Mouse (Mus musculus): ENCODE measurements around the gene Lingo1. TPM values are rescaled to one million over a fixed set of nuclear protein-coding genes. Genes with fewer than 3 reads are reported as not detected.

Lingo1 gene
- polyA plus RNA-seq, 1 experiment from 2014 or later: 0.75 TPM

DNA sequence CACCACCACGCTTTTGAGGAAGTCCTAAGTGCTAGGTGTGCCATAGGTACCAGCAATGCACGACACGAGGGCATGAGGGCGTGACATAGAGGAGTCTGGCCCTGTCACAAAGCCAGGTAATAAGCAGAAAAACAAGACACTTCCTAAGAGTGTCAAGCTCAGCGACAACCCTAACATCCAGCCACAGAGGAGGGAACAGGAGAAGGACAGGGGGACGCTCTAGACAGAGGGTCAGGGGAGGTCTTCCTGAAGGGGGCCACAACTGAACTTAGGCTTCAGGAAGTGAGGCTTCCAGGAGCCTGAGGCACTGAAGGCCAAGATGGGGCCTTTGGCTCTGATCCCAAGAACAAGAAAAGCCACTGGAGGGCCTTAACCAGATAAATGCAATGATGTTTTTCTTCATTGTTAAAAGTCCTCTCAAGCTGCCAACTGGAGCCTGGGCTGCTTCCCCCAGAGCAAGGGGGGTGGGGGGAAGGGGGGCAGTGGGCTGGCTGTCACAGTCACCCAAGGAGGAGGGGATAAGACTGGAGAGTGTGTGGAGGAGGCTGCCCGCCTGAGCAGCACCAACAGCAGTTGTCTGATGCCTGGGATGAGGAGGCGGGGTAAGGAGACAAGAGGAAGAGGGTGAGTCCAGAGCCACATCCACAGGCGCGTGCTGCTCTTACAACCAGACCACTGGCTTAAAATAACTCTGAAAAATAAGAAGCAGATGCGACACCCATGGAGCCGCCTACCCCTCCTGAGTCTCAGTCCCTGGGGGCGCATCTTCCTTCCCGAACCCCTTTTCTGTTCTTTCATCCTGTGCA lies 109.7 kb downstream of the Lingo1 start:
- Histone ChIP-seq H3K27ac (peak overlapping the region; percentile 45), H3K9me3 (replicated peaks) (no peaks in the 10 kb centered on the region), H3K4me1 (0 out of 2 replicates have a peak, but pooled peaks cover 4% of the 10 kb centered on the region), H3K27me3 (replicated peaks) (no peaks in the 10 kb centered on the region), H3K4me2 (no peak overlapping the region), H3K9ac (no peak overlapping the region), H3K36me3 (no peaks in the 10 kb centered on the region), H3K4me3 (no peak overlapping the region)
- ATAC-seq: no peak
- 40% methylated on average over 14 of the region's 14 CpGs for WGBS (ENCODE audit: insufficient replicate concordance)

DNA sequence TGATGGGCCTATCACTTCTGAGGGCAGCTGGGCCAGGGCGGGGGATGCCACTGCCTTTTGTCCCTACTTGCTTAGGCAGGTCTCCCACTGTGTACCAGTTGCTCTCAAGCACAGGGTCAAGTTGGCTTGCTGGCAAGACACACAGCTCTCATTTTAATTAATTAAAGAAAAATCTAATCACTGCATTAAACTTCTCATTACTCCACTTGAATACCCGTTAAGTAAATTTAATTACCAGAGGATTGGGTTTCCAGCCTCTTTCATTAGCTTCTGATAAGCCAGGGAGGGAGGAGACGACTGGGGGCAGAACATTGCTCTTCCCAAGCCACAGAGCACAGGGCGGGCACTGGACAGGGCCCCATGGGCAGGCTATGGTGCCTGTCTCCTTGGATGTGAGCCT lies 113.4 kb downstream of the Lingo1 start:
- Histone ChIP-seq H3K9ac (no peak overlapping the region), H3K36me3 (no peaks in the 10 kb centered on the region), H3K9me3 (replicated peaks) (no peaks in the 10 kb centered on the region), H3K4me2 (no peak overlapping the region), H3K27me3 (replicated peaks) (no peaks in the 10 kb centered on the region), H3K27ac (no peak overlapping the region), H3K4me1 (0 out of 2 replicates have a peak, but pooled peaks cover 4% of the 10 kb centered on the region), H3K4me3 (no peak overlapping the region)
- no peak for ATAC-seq
- 37% methylated on average over 4 of the region's 4 CpGs for WGBS (ENCODE audit: insufficient replicate concordance)

DNA sequence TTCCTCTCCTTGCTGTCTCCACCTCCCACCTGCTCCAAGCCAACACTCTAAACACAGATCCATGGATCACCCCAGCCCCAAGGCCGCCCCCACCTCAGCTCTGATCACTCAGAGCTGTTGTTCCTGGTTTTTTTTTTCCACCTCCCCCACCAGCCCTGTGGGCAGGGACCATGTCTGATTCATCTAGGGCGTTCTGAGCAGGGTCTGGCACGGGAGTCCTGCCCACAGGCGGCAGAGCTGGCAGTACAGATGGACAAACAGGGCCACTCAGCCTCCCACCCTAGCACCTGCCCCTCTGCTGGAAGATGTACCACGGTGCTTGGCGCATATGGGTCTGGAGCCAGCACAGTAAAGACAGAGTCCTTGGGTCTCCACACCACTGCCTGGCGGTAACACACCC lies 114.3 kb downstream of the Lingo1 start:
- Histone ChIP-seq H3K9ac (no peak overlapping the region), H3K27ac (no peak overlapping the region), H3K36me3 (no peaks in the 10 kb centered on the region), H3K4me2 (no peak overlapping the region), H3K9me3 (replicated peaks) (no peaks in the 10 kb centered on the region), H3K4me1 (0 out of 2 replicates have a peak, but pooled peaks cover under 1% of the 10 kb centered on the region), H3K4me3 (no peak overlapping the region), H3K27me3 (replicated peaks) (no peaks in the 10 kb centered on the region)
- WGBS (ENCODE audit: insufficient replicate concordance): 58% methylated on average over 7 of the region's 7 CpGs
- no peak for ATAC-seq

DNA sequence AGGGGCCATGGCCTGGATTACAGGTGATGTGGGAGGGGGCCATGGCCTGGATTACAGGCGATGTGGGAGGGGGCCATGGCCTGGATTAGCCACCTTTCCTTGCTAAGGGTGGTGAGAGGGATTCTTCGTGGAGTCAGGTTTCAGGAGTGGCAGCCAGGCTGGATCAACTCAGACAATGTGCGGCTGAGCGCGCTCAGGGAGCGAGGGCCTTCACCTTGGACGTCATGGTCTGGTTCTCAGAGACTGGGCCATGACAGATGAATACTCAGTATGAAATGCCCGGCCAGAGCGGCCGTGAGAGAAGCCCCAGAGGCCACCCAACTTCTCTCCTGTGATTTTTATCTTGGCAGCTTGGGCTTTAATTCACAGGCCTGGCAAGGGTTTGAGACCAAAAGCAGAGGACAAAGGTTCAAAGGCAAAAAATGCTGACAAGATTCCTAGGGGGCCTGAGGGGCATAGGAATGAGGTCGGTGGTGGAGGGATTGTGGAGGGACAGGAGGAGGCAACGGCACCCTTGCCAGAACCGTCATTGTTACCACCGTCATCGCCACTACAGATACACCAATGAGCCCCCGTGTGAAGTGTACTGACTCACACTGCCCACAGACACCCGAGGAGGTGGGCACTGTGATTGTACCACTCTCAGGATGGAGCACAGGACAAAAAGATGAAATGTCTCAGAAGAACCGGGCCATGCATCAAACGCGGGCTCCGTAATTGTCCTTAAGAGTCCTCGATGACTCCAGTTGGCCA lies 117.2 kb downstream of the Lingo1 start:
- Histone ChIP-seq H3K27me3 (replicated peaks) (no peaks in the 10 kb centered on the region), H3K4me1 (no peaks in the 10 kb centered on the region), H3K9me3 (replicated peaks) (no peaks in the 10 kb centered on the region), H3K4me2 (no peak overlapping the region), H3K4me3 (no peak overlapping the region), H3K36me3 (no peaks in the 10 kb centered on the region), H3K27ac (no peak overlapping the region), H3K9ac (no peak overlapping the region)
- WGBS (ENCODE audit: insufficient replicate concordance): 73% methylated on average over 22 of the region's 22 CpGs
- ATAC-seq: no peak

DNA sequence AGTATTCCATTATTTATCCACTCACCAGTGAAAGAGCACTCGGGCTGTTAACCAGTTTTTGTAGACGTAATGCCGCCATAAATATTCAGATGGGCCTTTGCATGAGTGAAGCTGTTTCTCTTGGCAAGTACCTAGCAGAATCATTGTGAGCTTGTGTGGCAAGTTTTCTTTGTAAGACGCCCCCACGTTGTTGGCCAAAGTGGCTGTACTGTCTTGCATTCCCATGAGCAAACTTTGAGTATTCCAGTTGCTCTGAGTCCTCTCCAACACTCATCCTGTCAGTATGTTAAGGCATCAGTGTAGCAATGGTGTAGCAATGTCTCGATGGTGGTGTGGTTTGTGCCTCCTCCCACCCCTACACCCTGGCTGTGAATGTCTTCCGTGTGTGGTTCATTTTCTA lies 120.6 kb downstream of the Lingo1 start:
- Histone ChIP-seq H3K9me3 (replicated peaks) (no peaks in the 10 kb centered on the region), H3K27me3 (replicated peaks) (no peaks in the 10 kb centered on the region), H3K27ac (no peak overlapping the region), H3K9ac (no peak overlapping the region), H3K4me1 (no peaks in the 10 kb centered on the region), H3K4me2 (no peak overlapping the region), H3K4me3 (no peak overlapping the region), H3K36me3 (no peaks in the 10 kb centered on the region)
- 69% methylated on average over 7 of the region's 7 CpGs for WGBS (ENCODE audit: insufficient replicate concordance)
- ATAC-seq: no peak

DNA sequence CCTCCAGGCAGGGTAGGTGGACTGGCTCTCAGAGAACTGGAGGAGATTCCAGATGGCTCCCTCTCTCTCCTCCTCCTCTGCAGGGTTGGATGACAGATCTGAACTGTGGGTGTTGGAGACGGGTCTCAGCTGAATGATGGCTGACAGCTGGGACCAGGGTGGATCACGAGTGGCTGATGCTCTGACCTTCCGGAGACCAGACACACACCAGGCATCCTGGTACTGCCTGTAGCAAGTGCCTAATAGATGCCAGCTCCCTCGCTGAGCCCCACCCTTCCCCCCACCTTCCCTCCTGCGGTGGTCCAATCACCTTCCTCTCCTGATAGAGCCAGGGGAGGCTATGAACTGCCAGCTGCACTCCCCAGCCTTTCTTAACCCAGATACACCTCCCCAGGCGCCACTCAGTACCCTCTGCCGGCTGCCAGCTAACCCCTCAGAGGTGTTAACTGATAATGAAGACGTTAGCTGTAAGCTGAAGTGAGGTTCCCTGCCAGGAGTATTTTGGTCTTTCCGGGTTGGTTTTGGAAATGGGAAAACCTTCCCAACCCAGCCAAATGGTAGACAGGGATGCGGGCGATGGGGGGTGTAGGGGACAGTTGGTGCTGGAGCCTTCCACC lies 126.6 kb downstream of the Lingo1 start:
- 25% methylated on average over 11 of the region's 11 CpGs for WGBS (ENCODE audit: insufficient replicate concordance)
- Histone ChIP-seq H3K4me3 (no peak overlapping the region), H3K9ac (no peak overlapping the region), H3K27ac (no peak overlapping the region), H3K27me3 (replicated peaks) (no peaks in the 10 kb centered on the region), H3K9me3 (replicated peaks) (no peaks in the 10 kb centered on the region), H3K36me3 (no peaks in the 10 kb centered on the region), H3K4me1 (no peaks in the 10 kb centered on the region), H3K4me2 (no peak overlapping the region)
- no peak for ATAC-seq

DNA sequence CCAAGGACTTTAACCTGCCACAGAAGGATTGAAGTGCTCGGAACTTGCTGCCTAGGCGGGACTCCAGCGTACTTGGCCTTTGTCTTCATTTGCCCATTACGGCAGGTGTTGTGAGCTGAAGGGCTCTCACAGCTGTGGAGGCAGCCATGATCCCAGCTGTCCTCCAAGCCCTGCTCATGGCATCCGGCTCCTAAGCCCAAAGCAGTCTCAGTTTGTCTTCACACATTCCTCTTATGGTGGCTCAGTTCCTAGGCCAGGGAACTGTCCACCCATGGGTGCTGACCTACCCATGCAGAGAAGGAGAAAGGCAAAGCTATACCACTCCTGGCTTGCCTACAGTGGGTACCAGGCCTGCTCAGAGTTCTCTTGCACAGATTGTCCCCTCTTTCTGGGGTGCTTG lies 132.1 kb downstream of the Lingo1 start:
- Histone ChIP-seq H3K9me3 (replicated peaks) (no peaks in the 10 kb centered on the region), H3K9ac (no peak overlapping the region), H3K4me2 (no peak overlapping the region), H3K27me3 (replicated peaks) (0 out of 2 replicates have a peak, but pooled peaks cover 5% of the 10 kb centered on the region), H3K27ac (no peak overlapping the region), H3K4me3 (no peak overlapping the region), H3K4me1 (no peaks in the 10 kb centered on the region), H3K36me3 (no peaks in the 10 kb centered on the region)
- no peak for ATAC-seq
- WGBS (ENCODE audit: insufficient replicate concordance): 60% methylated on average over 5 of the region's 5 CpGs

DNA sequence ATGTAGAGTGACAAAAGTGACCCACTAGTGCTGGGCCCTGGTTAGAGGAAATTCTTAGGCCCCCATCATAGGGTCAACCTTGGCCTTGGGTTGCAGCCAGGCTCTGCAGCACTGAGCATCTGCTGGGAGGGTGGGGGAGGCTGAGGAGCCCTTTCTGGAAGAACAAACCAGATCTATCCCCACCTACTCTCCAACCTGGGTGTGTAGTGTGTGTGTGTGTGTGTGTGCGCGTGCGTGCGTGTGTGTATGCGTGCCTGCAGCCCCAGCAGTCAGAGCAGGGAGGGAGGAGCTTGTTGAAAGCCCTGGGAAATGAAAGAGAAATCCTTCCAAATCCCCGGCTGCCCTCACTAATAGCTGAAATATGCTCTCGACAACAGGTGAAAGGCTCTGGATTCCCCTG lies 133.3 kb downstream of the Lingo1 start:
- WGBS (ENCODE audit: insufficient replicate concordance): 71% methylated on average over 7 of the region's 7 CpGs
- Histone ChIP-seq H3K27ac (no peak overlapping the region), H3K4me3 (no peak overlapping the region)

DNA sequence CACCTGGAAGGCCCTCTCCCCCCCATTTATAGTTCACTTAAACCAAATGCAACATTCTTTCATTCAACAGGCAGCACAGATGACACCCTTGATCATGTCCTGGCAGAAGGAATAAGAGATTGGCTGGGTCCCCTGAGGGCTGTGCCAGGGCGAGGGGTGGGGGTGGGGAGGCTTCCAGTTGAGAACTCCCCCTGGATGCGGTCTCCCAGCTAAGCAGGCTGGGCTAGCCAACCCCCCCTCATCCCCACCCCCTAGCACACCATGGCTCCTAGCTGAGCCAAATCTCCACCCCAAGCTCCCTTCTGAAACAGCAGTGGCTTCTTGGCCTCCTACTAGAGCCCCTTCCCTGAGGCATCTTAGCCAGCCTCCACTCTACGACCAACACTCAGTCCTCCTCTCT lies 133.9 kb downstream of the Lingo1 start:
- no peak overlapping the region for H3K27ac ChIP-seq
- H3K9ac ChIP-seq: no peak overlapping the region
- 68% methylated on average over 3 of the region's 3 CpGs for WGBS (ENCODE audit: insufficient replicate concordance)
- 0 out of 2 replicates have a peak, but pooled peaks cover 5% of the 10 kb centered on the region for H3K27me3 ChIP-seq (replicated peaks)
- no peak overlapping the region for H3K4me3 ChIP-seq
- no peaks in the 10 kb centered on the region for H3K4me1 ChIP-seq
- H3K4me2 ChIP-seq: no peak overlapping the region
- ATAC-seq: no peak
- no peaks in the 10 kb centered on the region for H3K9me3 ChIP-seq (replicated peaks)
- no peaks in the 10 kb centered on the region for H3K36me3 ChIP-seq

More for the DNA sequence above, 133.3 kb downstream of the Lingo1 start:
- Histone ChIP-seq H3K9me3 (replicated peaks) (no peaks in the 10 kb centered on the region), H3K4me1 (no peaks in the 10 kb centered on the region), H3K27me3 (replicated peaks) (0 out of 2 replicates have a peak, but pooled peaks cover 5% of the 10 kb centered on the region), H3K36me3 (no peaks in the 10 kb centered on the region), H3K4me2 (no peak overlapping the region), H3K9ac (no peak overlapping the region)
- ATAC-seq: no peak

DNA sequence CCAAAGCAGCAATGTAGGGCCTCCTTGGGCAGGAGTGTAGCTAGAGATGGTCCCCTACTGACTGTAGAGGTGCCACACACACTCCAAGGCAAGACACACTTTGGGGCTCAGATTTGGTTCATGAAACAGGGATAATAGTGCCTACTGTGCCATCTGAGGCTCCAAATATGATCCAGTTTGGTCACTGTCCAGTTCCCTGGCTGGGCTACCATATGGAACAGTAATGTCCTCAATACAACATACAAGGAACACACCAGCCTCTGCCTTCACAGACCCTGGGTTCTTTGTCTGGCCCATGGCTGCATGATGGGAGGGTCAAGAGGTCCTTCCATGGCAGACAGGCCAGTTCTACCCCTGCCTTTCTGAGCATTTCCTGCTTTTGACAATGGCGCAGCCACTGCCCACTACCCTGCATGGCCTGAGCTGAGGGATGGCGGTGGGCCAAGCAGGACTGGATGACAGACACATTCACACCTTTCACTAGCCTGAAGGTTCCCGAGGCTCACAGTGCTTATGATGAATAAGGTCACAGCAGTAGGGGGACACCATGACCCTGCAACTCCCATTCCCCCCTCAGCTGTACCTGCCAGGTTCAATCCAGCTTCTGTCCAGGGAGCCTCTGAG lies 134.9 kb downstream of the Lingo1 start:
- no peak overlapping the region for H3K27ac ChIP-seq
- no peak for ATAC-seq
- H3K9me3 ChIP-seq (replicated peaks): no peaks in the 10 kb centered on the region
- no peaks in the 10 kb centered on the region for H3K36me3 ChIP-seq
- H3K4me1 ChIP-seq: no peaks in the 10 kb centered on the region
- H3K4me3 ChIP-seq: no peak overlapping the region
- 62% methylated on average over 3 of the region's 3 CpGs for WGBS (ENCODE audit: insufficient replicate concordance)
- 0 out of 2 replicates have a peak, but pooled peaks cover 15% of the 10 kb centered on the region for H3K27me3 ChIP-seq (replicated peaks)
- no peak overlapping the region for H3K9ac ChIP-seq
- H3K4me2 ChIP-seq: no peak overlapping the region

DNA sequence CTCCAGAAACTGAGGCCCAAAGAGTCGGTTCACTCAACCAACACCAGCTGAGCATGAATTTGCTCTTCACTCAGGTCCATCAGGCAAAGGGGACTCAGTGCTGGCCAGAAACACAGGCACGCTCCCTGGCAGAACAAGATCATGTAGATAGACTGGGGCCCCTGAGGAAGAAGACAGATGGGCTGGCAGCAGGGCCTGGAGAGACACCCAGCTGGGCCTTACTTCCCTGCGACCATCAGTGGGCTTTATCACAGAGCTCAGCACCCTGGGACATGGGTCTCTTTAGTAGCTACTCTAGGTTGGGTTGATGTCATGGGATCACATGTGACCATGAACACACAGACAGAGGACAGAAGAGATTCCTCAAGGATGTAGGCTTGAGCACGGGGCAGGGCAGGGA lies 137.7 kb downstream of the Lingo1 start:
- Histone ChIP-seq H3K36me3 (no peaks in the 10 kb centered on the region), H3K9ac (no peak overlapping the region), H3K27ac (no peak overlapping the region), H3K27me3 (replicated peaks) (0 out of 2 replicates have a peak, but pooled peaks cover 16% of the 10 kb centered on the region), H3K4me2 (no peak overlapping the region), H3K9me3 (replicated peaks) (no peaks in the 10 kb centered on the region), H3K4me3 (no peak overlapping the region), H3K4me1 (no peaks in the 10 kb centered on the region)
- ATAC-seq: no peak
- WGBS (ENCODE audit: insufficient replicate concordance): 55% methylated on average over 4 of the region's 4 CpGs
